Mouse (Mus musculus): Measurements from ENCODE around the gene Hyls1.

DNA sequence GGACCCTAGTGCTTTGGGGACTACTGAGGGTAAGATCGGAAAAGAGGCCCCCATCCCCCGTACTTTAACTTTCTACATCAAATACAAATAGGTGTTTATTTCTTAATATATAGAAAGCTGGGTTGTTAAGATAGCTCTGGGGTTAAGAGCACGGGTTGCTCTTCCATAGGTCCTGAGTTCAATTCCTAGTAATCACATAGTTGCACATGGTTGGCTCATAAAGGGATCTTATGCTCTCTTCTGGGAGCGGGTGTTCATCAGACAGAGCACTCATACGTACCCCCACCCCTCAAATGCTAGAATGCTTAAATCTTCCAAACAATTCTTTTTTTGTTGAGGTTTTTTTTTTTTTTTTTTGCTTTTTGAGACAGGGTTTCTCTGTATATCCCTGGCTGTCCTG is 465 bp upstream of the Hyls1 start:
- no peak for TF ChIP-seq FLI1 (IDR thresholded peaks at IDR 0.05; ENCODE audit: low read length)
- TF ChIP-seq GATA1 (IDR thresholded peaks at IDR 0.05; ENCODE audit: borderline replicate concordance, low read length): no peak

All from megakaryocyte, embryonic 14.5 days (primary cell).